Mouse (Mus musculus): ENCODE measurements at regions not wholly inside any gene's neighbourhood (a gene's known extent, or its start where the extent isn't known, plus 50 kb on each side); places are given as distances from the start of the nearest gene placed in this dataset.

DNA sequence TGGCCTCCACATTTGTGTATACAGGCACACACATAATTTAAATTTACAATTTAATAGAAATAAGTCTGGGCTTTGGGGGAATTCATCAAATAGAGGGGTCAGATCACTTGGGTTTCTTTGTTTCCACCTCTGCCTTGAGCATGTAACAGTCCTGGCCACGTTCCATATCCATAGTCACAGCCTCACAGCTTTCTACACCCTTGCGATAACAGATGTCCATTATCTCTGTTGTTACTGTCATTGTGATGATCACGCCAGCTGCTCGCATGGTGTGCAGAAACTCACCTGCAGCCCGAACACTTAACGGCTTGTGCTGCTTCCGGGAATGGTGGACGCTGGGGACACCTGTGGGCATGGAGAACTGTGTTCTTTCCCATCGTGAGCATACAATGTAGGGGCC is 163.4 kb downstream of the Cdh26 start:
- no peak overlapping the region for H3K27ac ChIP-seq (ENCODE audit: insufficient read depth, low read length)
- no peaks in the 10 kb centered on the region for H3K4me1 ChIP-seq (ENCODE audit: control insufficient read depth, insufficient read depth, low read length)
- H3K4me3 ChIP-seq (ENCODE audit: insufficient read depth, low read length): no peak overlapping the region
- TF ChIP-seq CTCF (IDR thresholded peaks at IDR 0.05; ENCODE audit: borderline replicate concordance, insufficient read depth, low read length) (no peak), POLR2A (IDR thresholded peaks at IDR 0.05; ENCODE audit: low read depth, low read length) (no peak)

DNA sequence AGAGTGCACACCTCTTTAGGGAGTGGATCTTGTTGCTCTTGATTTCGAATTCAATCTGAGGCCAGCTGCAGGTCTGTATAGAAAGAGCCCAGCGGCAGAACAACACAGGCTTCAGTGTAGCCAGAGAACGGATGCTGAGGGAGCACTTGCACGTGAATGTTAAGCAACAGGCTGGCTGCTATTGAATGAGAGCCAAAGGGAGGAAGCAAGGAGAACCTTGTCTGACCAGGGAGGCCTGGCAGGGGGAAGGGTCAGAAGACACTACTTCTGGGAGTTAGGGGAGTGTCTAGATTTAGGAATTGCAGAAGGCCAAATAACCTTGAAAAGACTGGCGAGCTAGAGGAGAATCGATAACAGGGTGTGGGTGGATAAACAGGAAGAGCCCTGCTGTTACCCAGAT is 163.8 kb downstream of the Cdh26 start:
- Histone ChIP-seq H3K4me1 (ENCODE audit: control insufficient read depth, insufficient read depth, low read length) (no peaks in the 10 kb centered on the region), H3K27ac (ENCODE audit: insufficient read depth, low read length) (no peak overlapping the region), H3K4me3 (ENCODE audit: insufficient read depth, low read length) (no peak overlapping the region)
- TF ChIP-seq CTCF (IDR thresholded peaks at IDR 0.05; ENCODE audit: borderline replicate concordance, insufficient read depth, low read length) (no peak), POLR2A (IDR thresholded peaks at IDR 0.05; ENCODE audit: low read depth, low read length) (no peak)

DNA sequence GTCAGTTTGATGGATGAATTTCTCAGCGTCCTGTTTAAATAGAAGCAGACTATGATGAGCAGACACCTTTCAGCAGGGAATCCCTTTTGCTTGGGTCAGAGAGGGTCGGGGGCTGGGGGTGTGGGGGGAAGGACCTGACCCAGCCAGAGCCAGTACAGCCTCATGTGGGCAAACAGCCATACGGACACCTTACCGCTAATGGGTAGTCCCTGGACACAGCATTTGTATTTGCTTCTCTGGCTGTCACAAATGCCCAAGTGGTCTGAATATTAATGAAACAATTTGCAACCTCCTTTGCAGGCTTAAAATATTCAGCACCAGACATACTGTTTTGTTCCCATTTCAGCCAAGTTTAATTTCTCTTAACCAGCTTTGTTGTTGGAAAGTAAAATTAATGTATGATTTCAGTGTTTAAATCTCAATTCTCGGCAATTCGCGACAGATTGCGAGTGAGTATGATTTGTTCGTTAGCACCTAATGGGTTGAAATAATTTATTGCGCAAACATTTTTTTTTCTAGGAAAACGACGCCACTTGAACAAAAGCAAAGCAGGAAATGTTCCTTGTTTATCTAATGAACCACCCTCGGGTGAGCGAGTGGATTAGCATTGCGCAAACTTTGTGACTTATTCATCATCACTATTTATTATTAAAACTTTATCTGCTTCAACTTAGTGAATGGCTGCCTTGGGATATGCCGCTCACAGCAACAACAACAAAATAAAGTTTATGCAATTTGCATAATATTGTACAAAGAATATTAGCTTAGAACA is 166.2 kb downstream of the Cdh26 start:
- H3K4me3 ChIP-seq (ENCODE audit: insufficient read depth, low read length): no peak overlapping the region
- no peaks in the 10 kb centered on the region for H3K4me1 ChIP-seq (ENCODE audit: control insufficient read depth, insufficient read depth, low read length)
- TF ChIP-seq CTCF (IDR thresholded peaks at IDR 0.05; ENCODE audit: borderline replicate concordance, insufficient read depth, low read length): no peak
- TF ChIP-seq POLR2A (IDR thresholded peaks at IDR 0.05; ENCODE audit: low read depth, low read length): no peak
- H3K27ac ChIP-seq (ENCODE audit: insufficient read depth, low read length): no peak overlapping the region

DNA sequence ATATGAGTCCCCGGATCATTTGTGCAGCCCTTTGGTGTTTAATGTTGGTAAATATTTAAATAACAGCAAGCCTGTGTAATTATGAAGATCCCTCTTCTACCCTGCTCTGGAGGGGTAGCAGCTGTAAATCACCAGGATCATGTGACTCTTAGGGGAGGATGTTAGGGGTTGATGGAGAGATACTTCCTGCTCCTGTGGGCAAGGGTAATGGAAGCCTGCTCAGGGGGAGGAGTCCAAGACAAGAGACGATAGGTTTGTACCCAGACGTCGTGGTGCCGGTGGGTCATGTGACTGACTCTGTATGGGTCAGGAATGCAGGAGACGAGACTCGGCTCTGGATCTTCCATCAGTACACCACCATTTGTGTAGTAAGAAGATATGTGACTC is 166.7 kb downstream of the Cdh26 start:
- Histone ChIP-seq H3K27ac (ENCODE audit: insufficient read depth, low read length) (no peak overlapping the region), H3K4me3 (ENCODE audit: insufficient read depth, low read length) (no peak overlapping the region), H3K4me1 (ENCODE audit: control insufficient read depth, insufficient read depth, low read length) (0 out of 2 replicates have a peak, but pooled peaks cover 2% of the 10 kb centered on the region)
- TF ChIP-seq POLR2A (IDR thresholded peaks at IDR 0.05; ENCODE audit: low read depth, low read length) (no peak), CTCF (IDR thresholded peaks at IDR 0.05; ENCODE audit: borderline replicate concordance, insufficient read depth, low read length) (no peak)

DNA sequence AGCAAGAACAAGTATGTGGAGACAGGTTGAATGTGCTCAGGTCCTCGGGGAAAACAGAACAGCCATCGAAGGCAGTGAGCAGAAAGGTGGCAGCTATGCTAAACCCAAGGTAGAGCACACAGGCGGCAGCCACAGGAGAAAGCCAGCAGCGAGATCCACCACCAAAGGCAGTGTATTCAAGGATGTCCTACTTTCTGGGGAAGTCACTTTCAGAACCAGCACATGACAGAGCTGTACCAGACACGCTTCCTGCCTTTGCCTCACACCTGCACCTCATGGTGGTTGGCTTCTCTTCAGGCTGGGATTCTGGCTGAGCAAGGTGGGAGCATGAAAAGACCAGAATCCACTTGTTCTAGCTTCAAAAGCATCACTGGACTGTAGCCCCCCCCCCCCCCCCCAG is 168.0 kb downstream of the Cdh26 start:
- Histone ChIP-seq H3K27ac (ENCODE audit: insufficient read depth, low read length) (no peak overlapping the region), H3K4me3 (ENCODE audit: insufficient read depth, low read length) (no peak overlapping the region), H3K4me1 (ENCODE audit: control insufficient read depth, insufficient read depth, low read length) (0 out of 2 replicates have a peak, but pooled peaks cover 2% of the 10 kb centered on the region)
- no peak for TF ChIP-seq POLR2A (IDR thresholded peaks at IDR 0.05; ENCODE audit: low read depth, low read length)
- no peak for TF ChIP-seq CTCF (IDR thresholded peaks at IDR 0.05; ENCODE audit: borderline replicate concordance, insufficient read depth, low read length)

DNA sequence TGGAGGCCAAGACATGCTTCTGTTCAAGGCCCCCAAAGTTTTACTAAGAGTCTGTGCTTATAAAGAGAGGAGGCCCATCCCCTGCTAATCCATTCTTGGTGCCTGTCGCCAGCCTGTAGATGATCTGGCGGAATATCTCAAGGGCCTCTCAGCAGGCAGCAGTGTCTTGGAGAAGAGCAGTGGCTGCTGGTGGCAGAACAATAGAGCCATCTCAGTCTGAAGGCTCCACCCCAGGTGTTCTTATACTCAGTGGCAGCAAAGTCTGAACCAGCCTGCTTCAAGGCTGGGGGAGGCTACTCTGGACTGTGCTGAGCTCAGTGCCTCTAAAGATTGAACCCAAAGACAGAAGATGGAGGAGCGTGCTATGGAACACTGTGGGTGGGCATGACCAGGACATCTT is 168.5 kb downstream of the Cdh26 start:
- Histone ChIP-seq H3K27ac (ENCODE audit: insufficient read depth, low read length) (no peak overlapping the region), H3K4me3 (ENCODE audit: insufficient read depth, low read length) (no peak overlapping the region), H3K4me1 (ENCODE audit: control insufficient read depth, insufficient read depth, low read length) (0 out of 2 replicates have a peak, but pooled peaks cover 2% of the 10 kb centered on the region)
- TF ChIP-seq POLR2A (IDR thresholded peaks at IDR 0.05; ENCODE audit: low read depth, low read length): no peak
- TF ChIP-seq CTCF (IDR thresholded peaks at IDR 0.05; ENCODE audit: borderline replicate concordance, insufficient read depth, low read length): no peak

DNA sequence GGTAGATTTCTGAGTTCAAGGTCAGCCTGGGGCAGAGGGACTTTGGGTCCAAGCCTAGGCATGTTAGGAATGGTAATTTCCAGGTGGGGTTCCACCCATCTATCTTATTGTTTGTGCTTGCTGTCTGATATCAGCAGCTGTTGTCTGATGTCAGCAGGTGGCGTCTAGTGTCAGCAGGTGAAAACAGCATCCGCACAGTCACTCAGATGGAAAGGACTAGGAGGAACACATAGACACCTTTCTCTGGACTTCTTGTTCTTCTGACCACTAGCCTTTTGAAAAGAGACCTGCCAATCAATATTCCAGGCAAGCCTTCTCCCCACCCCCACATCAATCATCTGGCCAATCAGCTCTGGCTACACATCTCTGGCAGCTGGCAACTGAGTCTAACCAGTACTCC is 173.1 kb downstream of the Cdh26 start:
- 0 out of 2 replicates have a peak, but pooled peaks cover 2% of the 10 kb centered on the region for H3K4me1 ChIP-seq (ENCODE audit: control insufficient read depth, insufficient read depth, low read length)
- TF ChIP-seq CTCF (IDR thresholded peaks at IDR 0.05; ENCODE audit: borderline replicate concordance, insufficient read depth, low read length) (no peak), POLR2A (IDR thresholded peaks at IDR 0.05; ENCODE audit: low read depth, low read length) (no peak)
- H3K27ac ChIP-seq (ENCODE audit: insufficient read depth, low read length): no peak overlapping the region
- no peak overlapping the region for H3K4me3 ChIP-seq (ENCODE audit: insufficient read depth, low read length)

DNA sequence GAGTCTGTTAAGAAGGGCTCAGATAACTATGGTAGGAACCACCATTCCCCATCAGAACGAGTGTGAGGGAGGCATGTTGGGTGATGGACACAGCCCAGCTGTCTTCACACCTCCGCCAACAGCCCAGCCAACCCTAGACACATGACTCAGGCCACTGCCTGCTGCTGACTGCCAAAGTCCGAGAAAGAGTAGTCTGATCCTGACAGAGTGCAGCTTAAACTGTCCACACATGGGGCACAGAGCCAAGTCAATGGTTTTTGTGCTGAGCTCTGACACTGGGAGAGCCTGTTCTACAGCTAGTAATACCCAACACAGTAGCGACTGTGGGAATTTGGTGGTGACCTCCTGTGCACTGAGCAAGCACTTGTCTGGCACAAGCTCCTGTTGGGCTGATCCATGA is 176.4 kb downstream of the Cdh26 start:
- H3K4me3 ChIP-seq (ENCODE audit: insufficient read depth, low read length): no peak overlapping the region
- 0 out of 2 replicates have a peak, but pooled peaks cover under 1% of the 10 kb centered on the region for H3K4me1 ChIP-seq (ENCODE audit: control insufficient read depth, insufficient read depth, low read length)
- H3K27ac ChIP-seq (ENCODE audit: insufficient read depth, low read length): no peak overlapping the region
- TF ChIP-seq CTCF (IDR thresholded peaks at IDR 0.05; ENCODE audit: borderline replicate concordance, insufficient read depth, low read length) (no peak), POLR2A (IDR thresholded peaks at IDR 0.05; ENCODE audit: low read depth, low read length) (no peak)

DNA sequence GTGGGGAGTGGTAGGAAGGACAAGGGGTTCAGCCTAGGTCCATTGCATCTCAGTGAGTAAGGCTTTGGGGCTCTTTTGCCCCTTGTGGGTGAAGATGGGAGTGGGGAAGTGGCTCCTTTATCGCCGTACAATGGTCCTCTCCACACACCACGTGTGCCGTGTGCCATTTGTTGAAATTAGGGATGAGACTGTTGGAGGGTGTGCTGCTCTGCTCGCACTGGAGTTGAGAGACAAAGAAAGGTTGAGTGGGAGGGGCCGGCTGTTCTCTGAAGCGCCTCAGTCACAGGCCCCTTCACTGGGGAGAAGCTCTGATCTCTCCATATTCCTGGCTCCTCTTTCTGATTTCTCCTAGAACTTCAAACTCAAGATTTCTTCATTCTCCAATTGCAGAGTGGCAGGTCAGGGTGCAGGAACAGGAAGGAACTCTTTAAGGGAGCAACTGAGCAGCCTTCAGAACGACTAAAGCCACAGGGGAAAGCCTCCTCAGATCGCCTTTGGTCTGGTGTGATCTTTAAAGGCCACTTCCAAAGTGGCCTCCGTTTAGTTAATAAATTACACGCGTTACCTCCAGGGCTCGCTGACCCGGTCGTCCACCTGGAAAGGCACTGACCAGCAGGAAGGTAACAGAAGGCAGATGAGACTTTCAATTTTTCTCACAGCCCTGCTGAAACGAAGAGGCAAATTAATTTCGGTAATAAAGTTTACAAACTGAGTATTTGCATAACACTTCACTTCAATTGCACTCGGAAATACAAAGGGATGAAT is 180.1 kb downstream of the Cdh26 start:
- Histone ChIP-seq H3K27ac (ENCODE audit: insufficient read depth, low read length) (no peak overlapping the region), H3K4me1 (ENCODE audit: control insufficient read depth, insufficient read depth, low read length) (no peaks in the 10 kb centered on the region), H3K4me3 (ENCODE audit: insufficient read depth, low read length) (no peak overlapping the region)
- TF ChIP-seq POLR2A (IDR thresholded peaks at IDR 0.05; ENCODE audit: low read depth, low read length): no peak
- TF ChIP-seq CTCF (IDR thresholded peaks at IDR 0.05; ENCODE audit: borderline replicate concordance, insufficient read depth, low read length): no peak

DNA sequence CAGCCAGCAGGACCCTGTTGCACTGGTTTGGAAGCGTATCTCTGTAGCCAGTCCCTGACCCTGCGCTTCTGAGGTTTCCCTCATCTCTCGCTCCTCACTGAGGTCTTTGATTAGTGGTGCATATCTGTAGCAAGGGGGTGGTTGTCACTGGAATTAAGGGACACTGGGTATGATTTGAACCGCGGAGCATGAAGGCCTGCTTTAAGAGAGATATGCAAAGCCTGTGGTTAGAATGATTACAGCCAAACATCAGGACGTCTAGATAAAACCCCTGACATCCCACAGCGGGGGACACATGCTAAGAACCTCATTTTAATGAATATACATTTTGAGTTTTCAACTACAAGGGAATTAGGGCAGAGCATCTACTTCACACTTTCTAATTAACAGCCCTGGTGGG is 184.4 kb downstream of the Cdh26 start:
- Histone ChIP-seq H3K27ac (ENCODE audit: insufficient read depth, low read length) (no peak overlapping the region), H3K4me3 (ENCODE audit: insufficient read depth, low read length) (no peak overlapping the region)
- TF ChIP-seq CTCF (IDR thresholded peaks at IDR 0.05; ENCODE audit: borderline replicate concordance, insufficient read depth, low read length): no peak
- TF ChIP-seq POLR2A (IDR thresholded peaks at IDR 0.05; ENCODE audit: low read depth, low read length): no peak

More for the DNA sequence above, 184.4 kb downstream of the Cdh26 start:
- H3K4me1 ChIP-seq (ENCODE audit: control insufficient read depth, insufficient read depth, low read length): no peaks in the 10 kb centered on the region

Data from embryonic fibroblast, embryonic 13.5 days (primary cell).